Mouse (Mus musculus): ENCODE measurements around the gene Rnf31. TPM values are rescaled to one million over a fixed set of nuclear protein-coding genes. Genes with fewer than 3 reads are reported as not detected.

Rnf31 gene
- polyA plus RNA-seq, 1 experiment from 2014 or later: 17.7 TPM

GRCm38 (mm10) chr14:55560202-55561073 lies 31.1 kb upstream of the Rnf31 start, which contains the start of gene A730061H03Rik:
Gene A730061H03Rik (minus strand): TSS chr14:55560406.
- peak within 1 kb of the TSS; percentile 98 for H3K27ac ChIP-seq (replicated peaks)
- no peaks in the 10 kb centered on the region for H3K27me3 ChIP-seq
- H3K9me3 ChIP-seq: no peaks in the 10 kb centered on the region
- peaks cover 21% of the 10 kb centered on the region for H3K36me3 ChIP-seq
- peak within 1 kb of the TSS; percentile 58 for H3K4me3 ChIP-seq
- peak within 1 kb of the TSS; percentile 68 for H3K4me2 ChIP-seq (replicated peaks)
- peak; percentile 98 for ATAC-seq (replicated peaks)
- WGBS: under 1% methylated on average over 51 of the region's 51 CpGs
- H3K4me1 ChIP-seq: peaks cover 21% of the 10 kb centered on the region
- peak within 1 kb of the TSS; percentile 85 for H3K9ac ChIP-seq (replicated peaks)

GRCm38 (mm10) chr14:55561860-55562259 lies 29.6 kb upstream of the Rnf31 start:
- Histone ChIP-seq H3K36me3 (peaks cover 35% of the 10 kb centered on the region), H3K9ac (replicated peaks) (no peak overlapping the region), H3K27me3 (no peaks in the 10 kb centered on the region), H3K4me1 (peaks cover 21% of the 10 kb centered on the region), H3K4me2 (replicated peaks) (no peak overlapping the region), H3K27ac (replicated peaks) (no peak overlapping the region), H3K9me3 (no peaks in the 10 kb centered on the region), H3K4me3 (no peak overlapping the region)
- 89% methylated on average over 10 of the region's 10 CpGs for WGBS
- ATAC-seq (replicated peaks): no peak

GRCm38 (mm10) chr14:55563249-55563648 lies 28.3 kb upstream of the Rnf31 start:
- H3K36me3 ChIP-seq: peaks cover 48% of the 10 kb centered on the region

GRCm38 (mm10) chr14:55565748-55566147 lies 25.8 kb upstream of the Rnf31 start:
- Histone ChIP-seq H3K9me3 (no peaks in the 10 kb centered on the region), H3K4me2 (replicated peaks) (no peak overlapping the region), H3K27me3 (no peaks in the 10 kb centered on the region), H3K27ac (replicated peaks) (no peak overlapping the region), H3K4me1 (peaks cover 14% of the 10 kb centered on the region), H3K9ac (replicated peaks) (no peak overlapping the region), H3K36me3 (peaks cover 61% of the 10 kb centered on the region), H3K4me3 (no peak overlapping the region)
- ATAC-seq (replicated peaks): no peak
- WGBS: 79% methylated on average over 3 of the region's 3 CpGs

More at GRCm38 (mm10) chr14:55563249-55563648, 28.3 kb upstream of the Rnf31 start:
- no peaks in the 10 kb centered on the region for H3K27me3 ChIP-seq
- H3K9ac ChIP-seq (replicated peaks): no peak overlapping the region
- no peak overlapping the region for H3K4me3 ChIP-seq
- H3K4me2 ChIP-seq (replicated peaks): no peak overlapping the region
- WGBS: 93% methylated on average over 11 of the region's 11 CpGs
- peaks cover 21% of the 10 kb centered on the region for H3K4me1 ChIP-seq
- no peaks in the 10 kb centered on the region for H3K9me3 ChIP-seq
- ATAC-seq (replicated peaks): no peak
- no peak overlapping the region for H3K27ac ChIP-seq (replicated peaks)

- 91% methylated on average over 3 of the region's 3 CpGs for WGBS
- Histone ChIP-seq H3K36me3 (peaks cover 61% of the 10 kb centered on the region), H3K9me3 (no peaks in the 10 kb centered on the region), H3K4me3 (no peak overlapping the region), H3K27me3 (no peaks in the 10 kb centered on the region), H3K9ac (replicated peaks) (no peak overlapping the region), H3K4me1 (no peaks in the 10 kb centered on the region), H3K27ac (replicated peaks) (no peak overlapping the region), H3K4me2 (replicated peaks) (no peak overlapping the region)
- ATAC-seq (replicated peaks): no peak
Observed at GRCm38 (mm10) chr14:55567496-55567895, 24.0 kb upstream of the Rnf31 start.

GRCm38 (mm10) chr14:55570588-55570987 lies 20.9 kb upstream of the Rnf31 start:
- no peak overlapping the region for H3K4me2 ChIP-seq (replicated peaks)
- peaks cover 39% of the 10 kb centered on the region for H3K36me3 ChIP-seq
- no peaks in the 10 kb centered on the region for H3K27me3 ChIP-seq
- ATAC-seq (replicated peaks): no peak
- H3K9me3 ChIP-seq: no peaks in the 10 kb centered on the region
- H3K4me3 ChIP-seq: no peak overlapping the region
- WGBS: 90% methylated on average over 2 of the region's 2 CpGs
- no peaks in the 10 kb centered on the region for H3K4me1 ChIP-seq
- no peak overlapping the region for H3K27ac ChIP-seq (replicated peaks)
- H3K9ac ChIP-seq (replicated peaks): no peak overlapping the region

GRCm38 (mm10) chr14:55571760-55572159 lies 19.7 kb upstream of the Rnf31 start:
- Histone ChIP-seq H3K4me3 (no peak overlapping the region), H3K27ac (replicated peaks) (no peak overlapping the region), H3K4me1 (no peaks in the 10 kb centered on the region), H3K9ac (replicated peaks) (no peak overlapping the region), H3K27me3 (no peaks in the 10 kb centered on the region), H3K9me3 (no peaks in the 10 kb centered on the region), H3K36me3 (peaks cover 28% of the 10 kb centered on the region), H3K4me2 (replicated peaks) (no peak overlapping the region)
- no peak for ATAC-seq (replicated peaks)

GRCm38 (mm10) chr14:55575302-55575701 lies 16.2 kb upstream of the Rnf31 start, which contains the start of gene Fitm1:
Gene Fitm1 (plus strand): TSS chr14:55575617.
- H3K27me3 ChIP-seq: no peaks in the 10 kb centered on the region
- H3K9ac ChIP-seq (replicated peaks): no peak within 1 kb of the TSS
- H3K4me1 ChIP-seq: peaks cover 12% of the 10 kb centered on the region
- H3K27ac ChIP-seq (replicated peaks): no peak within 1 kb of the TSS
- H3K9me3 ChIP-seq: no peaks in the 10 kb centered on the region
- 69% methylated on average over 8 of the region's 8 CpGs for WGBS
- peaks cover 3% of the 10 kb centered on the region; the same call in 1 of the 2 replicates for H3K36me3 ChIP-seq
- H3K4me3 ChIP-seq: no peak within 1 kb of the TSS
- no peak for ATAC-seq (replicated peaks)
- H3K4me2 ChIP-seq (replicated peaks): no peak within 1 kb of the TSS

- H3K4me2 ChIP-seq (replicated peaks): no peak overlapping the region
- H3K9ac ChIP-seq (replicated peaks): no peak overlapping the region
- H3K36me3 ChIP-seq: 0 out of 2 replicates have a peak, but pooled peaks cover 4% of the 10 kb centered on the region
- H3K4me3 ChIP-seq: no peak overlapping the region
- H3K4me1 ChIP-seq: peaks cover 12% of the 10 kb centered on the region
- H3K27me3 ChIP-seq: no peaks in the 10 kb centered on the region
- no peak overlapping the region for H3K27ac ChIP-seq (replicated peaks)
- WGBS: 80% methylated on average over 13 of the region's 13 CpGs
- ATAC-seq (replicated peaks): no peak
- no peaks in the 10 kb centered on the region for H3K9me3 ChIP-seq
Observed at GRCm38 (mm10) chr14:55575711-55576110, 15.8 kb upstream of the Rnf31 start.

- Histone ChIP-seq H3K27ac (replicated peaks) (no peak overlapping the region), H3K9me3 (no peaks in the 10 kb centered on the region), H3K4me3 (no peak overlapping the region), H3K4me2 (replicated peaks) (no peak overlapping the region), H3K27me3 (no peaks in the 10 kb centered on the region), H3K4me1 (peaks cover 12% of the 10 kb centered on the region), H3K36me3 (0 out of 2 replicates have a peak, but pooled peaks cover 8% of the 10 kb centered on the region), H3K9ac (replicated peaks) (no peak overlapping the region)
- ATAC-seq (replicated peaks): no peak
- WGBS: 75% methylated on average over 16 of the region's 16 CpGs
Observed at GRCm38 (mm10) chr14:55576376-55576775, 15.1 kb upstream of the Rnf31 start.

GRCm38 (mm10) chr14:55577871-55578667 lies 13.4 kb upstream of the Rnf31 start, which contains the start of gene Psme1:
Gene Psme1 (plus strand): TSS chr14:55578123.
- H3K27ac ChIP-seq (replicated peaks): peak within 1 kb of the TSS; percentile 92
- H3K9me3 ChIP-seq: no peaks in the 10 kb centered on the region
- peak within 1 kb of the TSS; percentile 73 for H3K4me3 ChIP-seq
- under 1% methylated on average over 32 of the region's 32 CpGs for WGBS
- 0 out of 2 replicates have a peak, but pooled peaks cover 8% of the 10 kb centered on the region for H3K36me3 ChIP-seq
- peak within 1 kb of the TSS; percentile 69 for H3K4me2 ChIP-seq (replicated peaks)
- peak; percentile 95 for ATAC-seq (replicated peaks)
- H3K4me1 ChIP-seq: peaks cover 12% of the 10 kb centered on the region
- no peaks in the 10 kb centered on the region for H3K27me3 ChIP-seq
- peak within 1 kb of the TSS; percentile 92 for H3K9ac ChIP-seq (replicated peaks)
